Mouse (Mus musculus) MEL (cell line): Measurements from ENCODE around the gene Smg6.

Experiments
- MAX ChIP-seq: IDR thresholded peaks from 2 replicates; pipeline ENCODE4 v1.6.1; 2011; ENCODE audit warnings: low read length, improper control_type of control experiment
- NRF1 ChIP-seq: IDR thresholded peaks from 2 replicates; pipeline ENCODE4 v1.6.1; 2014; ENCODE audit warnings: low read depth, mild to moderate bottlenecking, inconsistent platforms, low read length, improper control_type of control experiment, moderate library complexity; ENCODE audit not compliant: poor library complexity, insufficient read depth, severe bottlenecking
- POLR2A ChIP-seq, 2 experiments: IDR thresholded peaks; 2 replicates each; pipeline ENCODE4 v1.6.1; 2011 to 2012; ENCODE audit warnings: low read length in 2 of 2, mild to moderate bottlenecking in 2 of 2, control low read depth in 1 of 2, improper control_type of control experiment in 1 of 2, low read depth in 1 of 2, moderate library complexity in 1 of 2; ENCODE audit not compliant: control insufficient read depth in 1 of 2, insufficient read depth in 1 of 2, poor library complexity in 1 of 2
- POLR2AphosphoS5 ChIP-seq: IDR thresholded peaks from 2 replicates; pipeline ENCODE4 v1.6.1; 2012; ENCODE audit warnings: low read depth, borderline replicate concordance, mild to moderate bottlenecking, inconsistent platforms, low read length, moderate library complexity, mixed read lengths
- RCOR1 ChIP-seq: IDR thresholded peaks from 2 replicates; pipeline ENCODE4 v1.6.1; 2012; ENCODE audit warnings: low read depth, mild to moderate bottlenecking, inconsistent platforms, low read length, improper control_type of control experiment

GRCm38 (mm10) chr11:74957600-74957999 is 32.0 kb downstream of the Smg6 start:
- TF ChIP-seq RCOR1 (no peak), POLR2A (IDR thresholded peaks at IDR 0.05; ENCODE audit: control insufficient read depth in 1 of 2, insufficient read depth in 1 of 2, low read depth in 1 of 2, low read length in 2 of 2, poor library complexity in 1 of 2) (no peak), NRF1 (no peak), POLR2AphosphoS5 (no peak), MAX (no peak)
